Mouse (Mus musculus): ENCODE results near the gene Klra8. TPM values are rescaled to one million over a fixed set of nuclear protein-coding genes. Genes with fewer than 3 reads are reported as not detected.
"Not testable (repeated sequence)": the region's sequence is repeated elsewhere in the genome, so short reads cannot be mapped to it uniquely, and the experiment has no call there.

The Klra8 gene
- 1.2 TPM in 1 of 2 replicates, not detected in the other for total RNA-seq (2015)
- total RNA-seq (2017) = not detected in 2 replicates

- ATAC-seq (replicated peaks; ENCODE audit: poor library complexity) = not testable (repeated sequence)
Measured at GRCm38 (mm10) chr6:130129798-130130197, at the start of gene Klra8. Gene Klra8, minus strand, starts transcription at chr6:130129898.

- no peak for ATAC-seq (replicated peaks; ENCODE audit: poor library complexity)
Measured at GRCm38 (mm10) chr6:130110485-130110884, 19.2 kb downstream of the Klra8 start.

- ATAC-seq (replicated peaks; ENCODE audit: poor library complexity) = peak; percentile 57; the same call in 1 of the 2 replicates
Measured at GRCm38 (mm10) chr6:130102743-130103142, 27.0 kb downstream of the Klra8 start.

- ATAC-seq (replicated peaks; ENCODE audit: poor library complexity) = peak; percentile 70
Measured at GRCm38 (mm10) chr6:130092336-130092948, 37.3 kb downstream of the Klra8 start.

GRCm38 (mm10) chr6:130067171-130067570 lies 62.5 kb downstream of the Klra8 start, which contains the start of gene Klra4:
Gene Klra4, minus strand, starts transcription at chr6:130067271.
- not testable (repeated sequence) for ATAC-seq (replicated peaks; ENCODE audit: poor library complexity)

Other genes with a start within 250 kb of the Klra8 start
- not detected in 2 replicates for gene Klra5, start 212.2 kb downstream of the Klra8 start, total RNA-seq (2015)
- not detected in 2 replicates for gene Klra5, start 212.2 kb downstream of the Klra8 start, total RNA-seq (2017)
- not detected in 2 replicates for gene Klra6, start 102.9 kb downstream of the Klra8 start, total RNA-seq (2015)
- not detected in 2 replicates for gene Klra6, start 102.9 kb downstream of the Klra8 start, total RNA-seq (2017)
- gene Klra4, start 62.6 kb downstream of the Klra8 start, total RNA-seq (2015) = not detected in 2 replicates
- gene Klra4, start 62.6 kb downstream of the Klra8 start, total RNA-seq (2017) = not detected in 2 replicates
- 0.17 TPM in 1 of 2 replicates, not detected in the other for gene Klra9, start 63.2 kb upstream of the Klra8 start, total RNA-seq (2015)
- not detected in 2 replicates for gene Klra9, start 63.2 kb upstream of the Klra8 start, total RNA-seq (2017)
- gene Klra7, start 103.4 kb upstream of the Klra8 start, total RNA-seq (2015) = 0.30 and 0.90 TPM in 2 replicates
- 0.37 TPM in 1 of 2 replicates, not detected in the other for gene Klra7, start 103.4 kb upstream of the Klra8 start, total RNA-seq (2017)
- not detected in 2 replicates for gene Klra10, start 152.0 kb upstream of the Klra8 start, total RNA-seq (2015)
- not detected in 2 replicates for gene Klra10, start 152.0 kb upstream of the Klra8 start, total RNA-seq (2017)
- not detected in 2 replicates for gene Klra3, start 207.7 kb upstream of the Klra8 start, total RNA-seq (2015)
- gene Klra3, start 207.7 kb upstream of the Klra8 start, total RNA-seq (2017) = not detected in 2 replicates

Measured in megakaryocyte progenitor cell, adult 5-6 weeks (primary cell).